Mouse (Mus musculus): ENCODE measurements around the gene Zscan2.
A peak's percentile ranks its signal among the peaks of the same experiment; 100 is the strongest.

Zscan2 gene

DNA sequence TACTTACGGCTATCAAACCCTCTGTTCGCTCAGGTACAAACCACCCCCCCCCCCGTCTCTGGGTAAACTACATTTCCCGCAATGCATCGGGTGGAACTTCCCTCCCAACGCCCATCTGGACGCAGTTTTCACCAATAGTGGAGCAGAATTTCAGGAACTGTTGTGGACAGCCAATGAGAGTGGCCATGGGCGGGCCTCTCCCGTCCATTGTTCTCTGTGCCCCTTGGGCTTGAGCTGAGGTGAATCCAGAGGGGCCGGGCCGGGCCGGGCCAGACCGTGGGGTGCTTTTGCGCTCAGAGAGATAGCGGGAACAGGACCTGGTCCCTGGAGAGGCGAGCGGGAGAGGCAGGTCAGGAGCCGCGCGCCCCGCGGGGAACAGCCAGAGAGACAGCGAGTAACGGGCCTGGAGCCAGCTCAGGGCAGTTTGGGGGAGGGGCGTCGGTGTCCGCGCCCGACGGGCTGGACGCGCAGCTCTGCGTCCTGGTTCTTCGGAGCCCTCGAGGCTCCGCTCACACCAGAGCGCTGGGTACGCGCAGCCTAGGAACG lies at the start of gene Zscan2:
TSS of gene Zscan2 (plus strand) at position 192 of the 546 bp plus-strand sequence.
- DNase-seq (ENCODE audit: low spot score) = peak; percentile 98

- no peak for DNase-seq (ENCODE audit: low spot score)
Measured at GRCm38 (mm10) chr7:80813397-80813796, 47.3 kb upstream of the Zscan2 start.

DNA sequence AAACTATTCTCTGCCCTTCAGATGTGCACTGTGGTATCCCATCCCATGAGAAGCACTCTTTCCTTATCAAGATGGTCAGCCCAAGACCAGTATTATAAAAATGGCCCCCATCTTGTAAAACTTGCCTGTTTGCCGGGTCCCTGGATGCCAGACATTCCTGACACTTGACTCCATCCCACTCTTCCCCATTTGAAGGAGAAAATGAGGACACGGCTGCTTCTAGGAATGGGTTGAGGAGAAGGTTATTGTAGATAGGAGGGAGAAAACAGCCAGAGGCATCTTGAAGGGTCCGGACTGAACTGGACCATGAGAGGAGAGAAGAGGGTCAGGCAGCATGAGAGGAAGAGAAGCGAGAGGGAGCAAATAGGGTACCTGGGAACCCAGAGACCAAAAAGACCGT lies 44.1 kb upstream of the Zscan2 start:
- DNase-seq (ENCODE audit: low spot score) = no peak

GRCm38 (mm10) chr7:80820838-80821237 lies 39.9 kb upstream of the Zscan2 start:
- DNase-seq (ENCODE audit: low spot score) = no peak

GRCm38 (mm10) chr7:80823267-80823666 lies 37.5 kb upstream of the Zscan2 start:
- no peak for DNase-seq (ENCODE audit: low spot score)

DNA sequence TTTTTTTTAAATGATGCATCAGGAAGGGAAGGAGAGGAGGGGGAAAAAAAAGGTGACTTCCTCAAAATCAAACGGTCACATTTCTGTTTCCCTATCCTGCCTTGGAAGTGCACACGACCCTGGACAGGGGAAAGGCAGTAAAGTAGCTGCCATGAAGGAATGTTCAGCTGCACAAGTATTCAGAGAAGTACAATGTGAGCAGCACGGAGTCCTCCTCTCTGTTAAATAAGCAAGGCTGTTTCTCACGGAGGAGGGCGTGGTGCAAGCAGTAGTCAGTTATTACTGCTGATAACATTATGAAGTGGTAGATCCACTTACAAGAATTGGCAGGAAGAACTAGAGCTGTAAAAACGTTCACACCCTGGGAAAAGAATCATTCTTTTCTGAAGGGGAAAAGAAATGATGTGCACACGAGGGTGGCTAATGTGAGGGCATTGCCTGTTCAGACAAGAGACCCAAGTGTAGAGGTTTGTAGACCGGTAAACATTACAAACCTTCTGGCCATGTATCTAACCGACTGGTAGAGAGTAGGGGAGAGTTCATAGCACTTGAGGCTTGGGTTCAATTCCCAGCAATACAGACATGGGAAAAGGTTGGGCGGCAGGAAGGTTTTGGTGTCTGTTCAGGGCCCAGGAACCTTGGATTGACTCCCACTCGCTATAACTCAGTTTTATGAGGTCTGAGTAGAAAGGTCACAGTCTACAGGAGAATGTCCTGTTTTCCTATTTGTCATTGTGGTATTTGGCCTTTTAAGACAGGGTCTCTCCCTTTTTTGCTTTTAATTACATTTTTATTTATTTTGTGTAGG lies 36.6 kb upstream of the Zscan2 start:
- DNase-seq (ENCODE audit: low spot score) = no peak

DNA sequence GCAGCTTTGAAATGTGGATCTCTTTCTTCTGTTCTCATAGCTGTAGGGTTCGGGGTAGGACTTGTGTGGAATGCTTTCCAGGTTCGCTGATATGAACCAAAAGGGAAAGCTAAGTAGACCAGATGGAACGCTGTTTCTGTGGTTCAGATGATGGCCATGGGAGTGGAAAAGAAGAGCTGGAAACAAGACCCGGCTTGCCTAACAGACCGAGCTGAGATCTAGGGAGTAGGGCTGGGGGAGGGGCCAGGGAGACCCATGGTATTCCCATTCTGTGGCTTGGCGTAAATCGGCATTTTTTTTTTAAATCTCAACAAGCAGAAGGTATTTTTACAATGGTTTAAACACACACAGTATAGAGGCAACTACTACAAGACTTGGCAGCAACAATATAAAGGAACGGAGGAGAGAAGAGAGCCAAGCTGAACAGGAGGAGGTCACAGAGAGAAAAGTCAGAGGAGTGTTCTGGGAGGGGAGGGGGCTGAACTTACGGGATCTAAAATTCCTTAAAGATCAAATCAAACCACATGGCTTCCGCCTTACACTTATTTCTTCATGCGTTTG lies 34.8 kb upstream of the Zscan2 start, which contains the start of gene Iqgap1:
TSS of gene Iqgap1 (minus strand) at position 132 of the 561 bp plus-strand sequence.
- DNase-seq (ENCODE audit: low spot score) = no peak

- no peak for DNase-seq (ENCODE audit: low spot score)
Measured at GRCm38 (mm10) chr7:80828146-80828860, 32.4 kb upstream of the Zscan2 start.

DNA sequence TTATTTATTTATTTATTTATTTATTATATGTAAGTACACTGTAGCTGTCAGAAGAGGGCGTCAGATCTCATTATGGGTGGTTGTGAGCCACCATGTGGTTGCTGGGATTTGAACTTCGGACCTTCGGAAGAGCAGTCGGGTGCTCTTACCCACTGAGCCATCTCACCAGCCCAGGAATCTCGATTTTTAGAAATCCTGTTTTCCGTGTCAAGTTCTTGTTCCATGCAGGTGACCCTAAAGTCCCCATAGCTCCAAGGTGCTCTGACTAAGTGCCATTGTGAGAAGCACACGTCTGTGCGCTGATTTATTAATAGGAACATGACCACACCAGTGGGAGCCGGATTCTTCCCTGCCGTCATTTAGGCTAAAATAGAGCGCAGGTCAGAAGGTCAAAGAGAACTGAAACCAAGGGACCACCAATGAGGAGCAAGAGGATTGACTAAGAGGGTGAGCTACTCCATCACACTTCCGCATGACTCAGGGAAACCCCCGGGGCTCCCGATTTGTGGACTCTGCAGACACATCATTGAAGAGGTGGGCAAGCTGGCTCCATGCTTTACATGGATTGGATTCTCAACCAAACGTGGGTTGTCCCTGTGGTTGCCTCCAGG lies 30.4 kb upstream of the Zscan2 start:
- peak; percentile 29 for DNase-seq (ENCODE audit: low spot score)

DNA sequence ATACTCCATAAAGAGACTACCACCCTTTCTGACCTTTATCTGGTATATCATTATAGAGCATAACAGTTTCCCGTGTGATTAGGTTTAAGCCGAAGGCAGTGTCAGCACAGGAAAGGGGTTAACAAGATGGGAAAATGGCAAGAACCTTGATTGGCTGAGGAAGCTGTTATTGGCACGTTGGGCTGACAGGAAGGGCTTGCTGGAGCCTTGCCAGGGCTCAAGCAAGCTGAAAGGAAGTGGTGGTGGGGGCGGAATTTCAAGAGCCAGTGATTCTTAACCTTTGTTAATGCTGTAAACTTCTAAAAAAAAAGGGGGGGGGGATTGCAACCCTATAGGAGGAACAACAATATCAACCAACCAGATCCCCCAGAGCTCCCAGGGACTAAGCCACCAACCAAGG lies 28.5 kb upstream of the Zscan2 start:
- DNase-seq (ENCODE audit: low spot score) = no peak

DNA sequence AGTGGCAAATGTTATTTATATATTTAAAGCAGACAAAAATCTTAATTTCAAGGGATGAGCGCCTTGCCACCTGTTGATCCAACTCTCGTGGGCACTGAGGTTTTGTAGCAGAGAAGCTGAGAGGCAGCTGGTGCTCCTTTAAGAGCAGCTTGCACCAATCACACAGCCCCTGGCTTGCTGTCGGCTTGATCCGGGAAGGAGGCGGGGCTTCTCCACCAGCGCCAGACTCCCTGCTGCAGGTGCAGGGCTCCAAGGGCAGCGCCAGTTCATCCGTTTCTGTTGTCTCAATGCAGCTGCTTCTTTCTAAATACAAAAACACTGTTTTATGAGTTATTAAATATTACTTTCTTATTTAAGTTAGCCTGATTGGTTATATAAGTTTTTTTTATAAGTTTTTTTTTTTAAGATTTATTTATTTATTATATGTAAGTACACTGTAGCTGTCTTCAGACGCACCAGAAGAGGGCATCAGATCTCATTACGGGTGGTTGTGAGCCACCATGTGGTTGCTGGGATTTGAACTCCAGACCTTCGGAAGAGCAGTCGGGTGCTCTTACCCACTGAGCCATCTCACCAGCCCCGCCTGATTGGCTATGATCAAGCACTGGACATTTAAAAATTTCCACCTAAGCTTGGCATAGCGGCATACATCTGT lies 27.6 kb upstream of the Zscan2 start:
- DNase-seq (ENCODE audit: low spot score) = peak; percentile 78

- DNase-seq (ENCODE audit: low spot score) = no peak
Measured at GRCm38 (mm10) chr7:80833651-80834532, 26.8 kb upstream of the Zscan2 start.

- DNase-seq (ENCODE audit: low spot score) = no peak
Measured at GRCm38 (mm10) chr7:80835984-80836652, 24.6 kb upstream of the Zscan2 start.

DNA sequence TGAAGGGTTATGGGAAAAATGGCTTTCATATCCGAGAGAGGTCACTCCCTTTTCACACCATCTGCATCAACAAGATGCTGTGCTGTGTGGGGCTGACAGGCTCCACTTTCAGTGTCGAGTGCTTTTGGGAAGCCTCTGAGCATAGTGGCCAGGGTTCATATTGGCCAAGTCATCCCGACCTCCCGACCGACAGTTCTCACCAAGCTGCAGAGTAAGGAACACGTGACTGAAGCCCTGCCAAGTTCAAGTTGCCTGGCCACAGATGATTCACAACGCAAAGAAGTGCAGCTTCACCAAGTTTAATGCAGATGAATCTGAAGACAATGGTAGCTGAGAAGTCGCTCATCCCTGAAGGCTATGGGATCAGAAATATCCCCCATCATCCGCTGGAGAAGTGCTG lies 23.0 kb upstream of the Zscan2 start:
- no peak for DNase-seq (ENCODE audit: low spot score)

- DNase-seq (ENCODE audit: low spot score) = no peak
Measured at GRCm38 (mm10) chr7:80838247-80838646, 22.5 kb upstream of the Zscan2 start.

DNA sequence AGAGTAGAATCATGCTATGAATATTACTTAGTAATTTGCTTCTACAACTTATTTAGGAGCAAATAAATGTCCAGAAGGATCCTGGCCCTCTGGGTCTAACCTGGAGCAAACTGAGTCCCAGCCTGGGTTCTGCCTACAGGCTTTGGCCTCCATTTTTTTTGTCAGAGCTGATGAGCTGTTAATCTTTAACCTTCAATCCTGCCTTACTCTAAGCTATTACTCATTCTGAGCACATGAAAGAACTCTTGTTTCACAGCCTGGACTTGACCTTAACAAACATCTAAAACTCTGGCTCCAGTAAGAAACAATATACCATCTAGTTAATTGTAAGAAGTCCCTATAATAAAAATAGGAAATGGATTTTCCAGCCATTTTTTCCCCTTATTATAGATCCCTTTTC lies 21.0 kb upstream of the Zscan2 start:
- no peak for DNase-seq (ENCODE audit: low spot score)

DNA sequence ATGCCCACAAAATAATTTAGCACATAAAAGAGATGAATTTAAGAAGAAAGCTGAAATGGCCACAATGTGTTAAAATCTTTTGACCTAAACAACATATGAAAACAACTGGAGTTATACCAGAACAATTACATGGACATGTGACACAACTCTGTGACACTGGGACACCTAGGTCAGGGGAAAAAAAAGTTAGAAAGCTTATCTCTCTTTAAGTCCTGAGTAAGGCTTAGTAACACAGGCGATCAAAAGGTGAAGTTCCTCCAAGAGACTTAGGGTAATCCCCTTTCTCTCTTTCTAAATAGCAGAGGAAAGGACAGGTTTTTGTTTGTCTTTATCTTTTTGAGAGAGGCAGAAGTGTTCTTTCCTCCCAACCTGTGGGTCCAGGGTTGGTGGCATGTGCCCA lies 20.5 kb upstream of the Zscan2 start:
- no peak for DNase-seq (ENCODE audit: low spot score)

- no peak for DNase-seq (ENCODE audit: low spot score)
Measured at GRCm38 (mm10) chr7:80840937-80841336, 19.8 kb upstream of the Zscan2 start.

DNA sequence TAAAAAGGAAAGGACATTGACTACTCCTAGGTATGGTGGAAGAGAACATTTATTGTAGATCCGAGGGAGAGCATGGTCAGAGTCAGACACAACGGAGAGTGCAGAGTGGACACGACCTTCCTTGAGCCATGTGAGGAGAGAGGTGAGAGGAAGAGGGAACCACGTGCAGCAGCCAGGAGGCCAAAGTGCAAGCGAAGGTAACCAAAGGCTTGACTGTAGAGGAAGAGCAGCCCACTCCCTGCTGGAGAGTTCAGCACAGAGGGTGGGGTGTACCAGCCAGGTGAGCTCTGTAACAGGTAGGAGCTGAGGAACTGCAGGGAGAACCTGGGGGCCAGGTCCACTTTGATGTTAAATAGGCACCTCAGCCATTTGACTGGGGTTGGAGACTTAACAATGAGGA lies 18.6 kb upstream of the Zscan2 start:
- no peak for DNase-seq (ENCODE audit: low spot score)

GRCm38 (mm10) chr7:80843176-80843575 lies 17.5 kb upstream of the Zscan2 start:
- no peak for DNase-seq (ENCODE audit: low spot score)

Measured in embryo, embryonic 10.5 days (tissue).